Mouse (Mus musculus): ENCODE results near the gene Nectin2. TPM values are rescaled to one million over a fixed set of nuclear protein-coding genes. Genes with fewer than 3 reads are reported as not detected.

Gene Nectin2
- polyA plus RNA-seq, 1 experiment from 2014 or later = 87.0 TPM

DNA sequence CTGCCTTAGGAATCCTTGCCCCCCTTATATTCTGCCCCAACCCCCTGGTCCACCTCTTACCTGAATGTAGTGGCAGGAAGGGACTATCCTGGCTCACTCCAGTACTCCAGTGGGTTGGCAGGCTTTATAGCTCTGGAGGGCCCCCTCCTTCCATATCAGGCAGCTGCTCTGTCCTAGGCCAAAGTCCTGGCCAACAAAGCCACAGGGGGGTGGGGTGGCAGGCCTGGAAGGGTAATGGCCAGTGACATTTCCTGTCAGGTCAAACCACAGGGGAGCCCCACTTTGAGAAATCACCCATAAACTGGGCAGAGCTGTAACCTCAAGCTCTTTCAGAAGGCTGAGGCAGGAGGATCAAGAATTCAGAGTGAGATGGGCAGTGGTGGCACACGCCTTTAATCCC is 73.6 kb downstream of the Nectin2 start:
- no peak overlapping the region for H3K4me3 ChIP-seq (ENCODE audit: low read depth, low read length)
- H3K4me2 ChIP-seq = no peak overlapping the region
- no peak overlapping the region for H3K9ac ChIP-seq (ENCODE audit: low read depth, low read length)
- 65% methylated on average over 1 of the region's 1 CpGs for WGBS (ENCODE audit: insufficient replicate concordance)
- no peaks in the 10 kb centered on the region for H3K27me3 ChIP-seq (ENCODE audit: control insufficient read depth, insufficient read depth, low read length)
- no peaks in the 10 kb centered on the region for H3K9me3 ChIP-seq (replicated peaks; ENCODE audit: control insufficient read depth, low read length)
- H3K4me1 ChIP-seq (ENCODE audit: control insufficient read depth, insufficient read depth, low read length) = 0 out of 2 replicates have a peak, but pooled peaks cover 3% of the 10 kb centered on the region
- no peak overlapping the region for H3K27ac ChIP-seq (ENCODE audit: low read depth, low read length)
- ATAC-seq (replicated peaks; ENCODE audit: insufficient number of reproducible peaks, low FRiP score, low TSS enrichment) = no peak
- H3K36me3 ChIP-seq (ENCODE audit: control insufficient read depth, insufficient read depth, low read length) = no peaks in the 10 kb centered on the region

DNA sequence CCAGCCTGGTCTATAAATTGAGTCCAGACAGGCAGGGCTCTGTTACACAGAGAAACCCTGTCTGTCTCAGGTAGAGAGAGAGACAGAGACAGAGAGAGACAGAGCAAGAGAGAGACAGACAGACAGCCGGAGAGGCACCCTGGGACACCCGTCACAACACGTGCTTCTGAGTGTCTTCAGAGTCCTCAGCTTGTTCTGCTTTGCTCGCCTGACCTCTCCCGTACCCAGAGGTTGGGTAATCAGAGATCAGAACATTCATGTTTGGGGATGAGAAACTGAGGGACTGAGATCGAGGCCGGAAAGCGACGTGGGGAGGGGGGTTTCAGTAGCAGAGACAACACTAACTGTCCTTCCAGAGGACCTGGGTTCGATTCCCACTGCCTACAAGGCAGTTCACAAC is 74.5 kb downstream of the Nectin2 start:
- WGBS (ENCODE audit: insufficient replicate concordance) = 77% methylated on average over 10 of the region's 10 CpGs
- Histone ChIP-seq H3K4me2 (no peak overlapping the region), H3K9me3 (replicated peaks; ENCODE audit: control insufficient read depth, low read length) (no peaks in the 10 kb centered on the region), H3K9ac (ENCODE audit: low read depth, low read length) (no peak overlapping the region), H3K27ac (ENCODE audit: low read depth, low read length) (no peak overlapping the region), H3K36me3 (ENCODE audit: control insufficient read depth, insufficient read depth, low read length) (no peaks in the 10 kb centered on the region), H3K4me1 (ENCODE audit: control insufficient read depth, insufficient read depth, low read length) (no peaks in the 10 kb centered on the region), H3K4me3 (ENCODE audit: low read depth, low read length) (no peak overlapping the region), H3K27me3 (ENCODE audit: control insufficient read depth, insufficient read depth, low read length) (no peaks in the 10 kb centered on the region)
- ATAC-seq (replicated peaks; ENCODE audit: insufficient number of reproducible peaks, low FRiP score, low TSS enrichment) = no peak

DNA sequence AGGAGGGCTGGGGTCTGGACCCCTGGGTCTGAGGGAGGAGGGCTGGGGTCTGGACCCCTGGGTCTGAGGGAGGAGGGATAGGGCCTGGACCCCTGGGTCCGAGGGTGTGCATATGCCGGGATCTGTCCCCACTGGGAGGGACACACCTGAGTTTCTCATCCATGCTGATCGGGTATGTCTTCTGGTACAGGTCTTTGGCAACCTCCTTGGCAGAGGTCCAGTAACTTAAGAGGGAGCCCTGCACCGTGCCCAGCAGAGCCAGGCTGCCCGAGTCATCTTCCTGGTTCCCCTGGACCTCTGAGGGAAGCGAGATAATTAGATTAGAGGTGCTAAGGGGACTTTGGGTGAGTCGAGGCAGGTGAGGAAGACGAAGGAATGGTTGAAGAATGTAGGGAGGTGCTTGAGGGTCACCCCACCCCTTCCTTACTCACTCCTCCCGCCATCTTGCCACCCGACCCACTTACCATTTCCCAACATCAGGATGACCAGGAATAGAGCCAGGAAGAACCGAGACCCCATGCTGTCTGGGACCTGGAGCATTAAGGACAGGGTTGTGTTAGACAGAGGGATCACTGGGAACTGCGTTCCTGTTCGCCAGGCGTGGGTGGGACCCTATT is 77.1 kb downstream of the Nectin2 start:
- ATAC-seq (replicated peaks; ENCODE audit: insufficient number of reproducible peaks, low FRiP score, low TSS enrichment) = no peak
- Histone ChIP-seq H3K27ac (ENCODE audit: low read depth, low read length) (no peak overlapping the region), H3K9me3 (replicated peaks; ENCODE audit: control insufficient read depth, low read length) (no peaks in the 10 kb centered on the region), H3K4me2 (no peak overlapping the region), H3K9ac (ENCODE audit: low read depth, low read length) (no peak overlapping the region), H3K4me3 (ENCODE audit: low read depth, low read length) (no peak overlapping the region), H3K36me3 (ENCODE audit: control insufficient read depth, insufficient read depth, low read length) (no peaks in the 10 kb centered on the region), H3K4me1 (ENCODE audit: control insufficient read depth, insufficient read depth, low read length) (peaks cover 5% of the 10 kb centered on the region), H3K27me3 (ENCODE audit: control insufficient read depth, insufficient read depth, low read length) (no peaks in the 10 kb centered on the region)
- WGBS (ENCODE audit: insufficient replicate concordance) = 56% methylated on average over 14 of the region's 14 CpGs

DNA sequence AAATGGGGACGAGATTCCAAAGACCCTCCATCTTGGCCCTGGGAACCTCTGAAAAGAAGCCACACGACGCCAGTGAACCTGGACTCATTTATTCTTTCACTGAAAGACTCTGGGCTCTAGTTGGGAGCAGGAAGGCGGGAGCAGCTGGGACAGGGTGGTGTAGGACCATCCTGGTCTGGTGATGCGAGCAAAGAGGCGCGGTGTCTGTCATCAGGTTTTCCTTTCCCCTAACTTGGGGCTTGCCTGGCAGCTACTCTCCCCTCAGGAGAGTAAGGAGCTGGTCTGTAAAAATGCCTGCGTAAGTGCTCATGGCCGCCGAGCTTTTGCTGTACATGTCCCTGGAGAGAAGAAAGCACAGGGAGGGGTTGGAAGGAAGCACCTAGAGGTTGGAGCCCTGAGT is 78.8 kb downstream of the Nectin2 start:
- Histone ChIP-seq H3K27me3 (ENCODE audit: control insufficient read depth, insufficient read depth, low read length) (no peaks in the 10 kb centered on the region), H3K4me2 (no peak overlapping the region), H3K9ac (ENCODE audit: low read depth, low read length) (no peak overlapping the region), H3K36me3 (ENCODE audit: control insufficient read depth, insufficient read depth, low read length) (no peaks in the 10 kb centered on the region), H3K27ac (ENCODE audit: low read depth, low read length) (no peak overlapping the region), H3K9me3 (replicated peaks; ENCODE audit: control insufficient read depth, low read length) (no peaks in the 10 kb centered on the region), H3K4me1 (ENCODE audit: control insufficient read depth, insufficient read depth, low read length) (peaks cover 5% of the 10 kb centered on the region), H3K4me3 (ENCODE audit: low read depth, low read length) (no peak overlapping the region)
- 63% methylated on average over 10 of the region's 10 CpGs for WGBS (ENCODE audit: insufficient replicate concordance)
- ATAC-seq (replicated peaks; ENCODE audit: insufficient number of reproducible peaks, low FRiP score, low TSS enrichment) = no peak

DNA sequence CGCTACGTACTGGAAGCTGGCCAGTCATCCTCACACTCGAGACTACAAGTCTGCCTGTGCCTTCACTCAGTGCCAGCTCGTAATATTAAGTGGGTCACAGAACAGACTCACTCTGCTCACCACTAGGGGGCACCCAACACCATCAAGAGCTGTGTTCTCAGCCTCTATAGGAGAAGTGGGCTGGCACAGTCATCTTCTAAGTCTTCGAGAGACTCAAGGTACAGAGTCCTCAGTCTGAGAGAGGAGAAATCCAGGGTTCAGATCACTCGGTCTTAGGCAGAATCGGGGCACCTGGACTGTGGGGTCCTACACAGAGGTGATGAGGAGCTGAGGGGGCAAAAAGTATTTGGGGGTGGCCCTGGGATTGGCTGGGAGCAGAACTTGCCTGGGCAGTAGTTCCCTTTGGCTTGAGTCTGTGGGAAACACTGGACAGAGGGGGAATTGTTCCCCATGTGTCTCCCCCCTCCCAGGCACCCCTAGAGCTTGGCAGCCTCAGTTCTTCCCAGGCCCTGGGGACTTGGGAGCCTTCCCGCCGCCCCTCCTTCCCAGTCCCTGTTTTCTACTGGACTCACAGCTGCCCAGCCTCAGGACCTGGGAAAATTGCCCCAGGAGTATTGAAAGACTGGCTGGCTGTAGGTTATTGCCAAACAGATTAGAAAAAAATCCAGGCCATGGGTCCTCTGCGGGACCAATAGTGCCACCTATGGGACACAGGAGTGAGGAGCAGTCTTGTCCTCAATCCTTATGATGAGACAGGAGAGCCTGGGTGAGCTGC is 81.1 kb downstream of the Nectin2 start:
- no peaks in the 10 kb centered on the region for H3K36me3 ChIP-seq (ENCODE audit: control insufficient read depth, insufficient read depth, low read length)
- H3K9me3 ChIP-seq (replicated peaks; ENCODE audit: control insufficient read depth, low read length) = no peaks in the 10 kb centered on the region
- ATAC-seq (replicated peaks; ENCODE audit: insufficient number of reproducible peaks, low FRiP score, low TSS enrichment) = peak; percentile 61
- H3K9ac ChIP-seq (ENCODE audit: low read depth, low read length) = peak overlapping the region; percentile 47; the same call in 1 of the 2 replicates
- 6% methylated on average over 10 of the region's 10 CpGs for WGBS (ENCODE audit: insufficient replicate concordance)
- no peaks in the 10 kb centered on the region for H3K27me3 ChIP-seq (ENCODE audit: control insufficient read depth, insufficient read depth, low read length)
- H3K4me2 ChIP-seq = peak overlapping the region; percentile 33
- no peak overlapping the region for H3K4me3 ChIP-seq (ENCODE audit: low read depth, low read length)
- H3K4me1 ChIP-seq (ENCODE audit: control insufficient read depth, insufficient read depth, low read length) = peaks cover 5% of the 10 kb centered on the region
- H3K27ac ChIP-seq (ENCODE audit: low read depth, low read length) = peak overlapping the region; percentile 38; the same call in 1 of the 2 replicates

DNA sequence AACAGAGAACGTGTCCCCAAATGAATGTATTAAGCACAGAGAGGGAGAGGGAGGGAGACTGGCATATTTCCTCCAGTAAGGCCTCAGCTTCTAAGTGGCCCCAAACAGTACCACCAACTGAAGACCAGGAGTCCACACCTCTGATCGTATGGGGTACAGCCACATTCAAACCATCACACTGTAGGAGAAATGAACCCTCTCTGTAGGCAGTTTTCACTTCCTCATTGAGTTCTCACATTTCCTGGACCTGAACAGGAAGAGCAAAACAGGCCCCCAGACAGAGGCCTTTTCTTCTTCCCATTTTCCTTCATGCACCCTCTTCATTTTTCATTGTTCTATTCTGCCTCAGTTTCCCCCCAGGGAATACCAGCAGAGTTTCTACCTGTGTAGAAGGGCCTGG is 82.8 kb downstream of the Nectin2 start:
- no peaks in the 10 kb centered on the region for H3K27me3 ChIP-seq (ENCODE audit: control insufficient read depth, insufficient read depth, low read length)
- no peaks in the 10 kb centered on the region for H3K36me3 ChIP-seq (ENCODE audit: control insufficient read depth, insufficient read depth, low read length)
- no peak overlapping the region for H3K27ac ChIP-seq (ENCODE audit: low read depth, low read length)
- H3K9me3 ChIP-seq (replicated peaks; ENCODE audit: control insufficient read depth, low read length) = no peaks in the 10 kb centered on the region
- no peak overlapping the region for H3K4me3 ChIP-seq (ENCODE audit: low read depth, low read length)
- WGBS (ENCODE audit: insufficient replicate concordance) = 66% methylated on average over 2 of the region's 2 CpGs
- no peak for ATAC-seq (replicated peaks; ENCODE audit: insufficient number of reproducible peaks, low FRiP score, low TSS enrichment)
- H3K4me2 ChIP-seq = no peak overlapping the region
- H3K9ac ChIP-seq (ENCODE audit: low read depth, low read length) = no peak overlapping the region
- H3K4me1 ChIP-seq (ENCODE audit: control insufficient read depth, insufficient read depth, low read length) = peaks cover 18% of the 10 kb centered on the region

DNA sequence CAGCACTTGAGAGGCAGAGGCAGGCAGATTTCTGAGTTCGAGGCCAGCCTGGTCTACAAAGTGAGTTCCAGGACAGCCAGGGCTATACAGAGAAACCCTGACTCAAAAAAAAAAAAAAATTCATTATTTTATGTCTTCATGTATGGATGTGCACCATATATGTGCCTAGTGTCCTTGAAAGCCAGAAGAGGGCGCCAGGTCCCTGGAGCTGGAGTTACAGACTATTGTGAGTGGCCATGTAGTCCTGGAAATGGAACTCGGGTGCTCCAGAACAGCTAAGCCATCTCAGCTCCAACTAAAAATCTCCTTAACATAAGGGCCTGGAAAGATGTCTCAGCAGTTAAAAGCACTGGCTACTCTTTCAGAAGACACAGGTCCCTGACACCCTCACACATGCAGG is 83.5 kb downstream of the Nectin2 start:
- Histone ChIP-seq H3K4me2 (no peak overlapping the region), H3K9ac (ENCODE audit: low read depth, low read length) (no peak overlapping the region), H3K9me3 (replicated peaks; ENCODE audit: control insufficient read depth, low read length) (no peaks in the 10 kb centered on the region), H3K4me1 (ENCODE audit: control insufficient read depth, insufficient read depth, low read length) (peaks cover 21% of the 10 kb centered on the region), H3K27me3 (ENCODE audit: control insufficient read depth, insufficient read depth, low read length) (no peaks in the 10 kb centered on the region), H3K27ac (ENCODE audit: low read depth, low read length) (no peak overlapping the region), H3K4me3 (ENCODE audit: low read depth, low read length) (no peak overlapping the region), H3K36me3 (ENCODE audit: control insufficient read depth, insufficient read depth, low read length) (0 out of 2 replicates have a peak, but pooled peaks cover 1% of the 10 kb centered on the region)
- WGBS (ENCODE audit: insufficient replicate concordance) = 63% methylated on average over 3 of the region's 3 CpGs
- ATAC-seq (replicated peaks; ENCODE audit: insufficient number of reproducible peaks, low FRiP score, low TSS enrichment) = no peak
